Mouse (Mus musculus): ENCODE data around the gene Ccdc97. TPM values are rescaled to one million over a fixed set of nuclear protein-coding genes. Genes with fewer than 3 reads are reported as not detected.

Gene Ccdc97
- polyA plus RNA-seq, 1 experiment from 2014 or later = 24.6 TPM

GRCm38 (mm10) chr7:25719761-25720610 lies 1.1 kb upstream of the Ccdc97 start:
- ATAC-seq (ENCODE audit: insufficient number of reproducible peaks, low FRiP score) = 0 out of 2 replicates have a peak, but pooled peaks have one; percentile 20
- peaks cover 14% of the 10 kb centered on the region for H3K4me1 ChIP-seq (replicated peaks)
- H3K4me3 ChIP-seq = no peak overlapping the region
- no peaks in the 10 kb centered on the region for H3K27me3 ChIP-seq (replicated peaks)
- H3K27ac ChIP-seq (ENCODE audit: poor library complexity, severe bottlenecking) = no peak overlapping the region
- 57% methylated on average over 10 of the region's 10 CpGs for WGBS
- no peak overlapping the region for H3K4me2 ChIP-seq
- no peaks in the 10 kb centered on the region for H3K9me3 ChIP-seq (replicated peaks)
- H3K9ac ChIP-seq = no peak overlapping the region
- peaks cover 61% of the 10 kb centered on the region for H3K36me3 ChIP-seq

GRCm38 (mm10) chr7:25717478-25717877 lies 1.4 kb downstream of the Ccdc97 start:
- Histone ChIP-seq H3K4me2 (peak overlapping the region; percentile 93; the same call in 1 of the 2 replicates), H3K4me3 (peak overlapping the region; percentile 61; the same call in 1 of the 2 replicates), H3K36me3 (peaks cover 61% of the 10 kb centered on the region), H3K27ac (ENCODE audit: poor library complexity, severe bottlenecking) (no peak overlapping the region), H3K9me3 (replicated peaks) (no peaks in the 10 kb centered on the region), H3K4me1 (replicated peaks) (peaks cover 17% of the 10 kb centered on the region), H3K9ac (no peak overlapping the region), H3K27me3 (replicated peaks) (no peaks in the 10 kb centered on the region)
- WGBS = 93% methylated on average over 3 of the region's 3 CpGs
- no peak for ATAC-seq (ENCODE audit: insufficient number of reproducible peaks, low FRiP score)

GRCm38 (mm10) chr7:25715731-25716271 lies 3.1 kb downstream of the Ccdc97 start:
- H3K9ac ChIP-seq = no peak overlapping the region
- H3K36me3 ChIP-seq = peaks cover 50% of the 10 kb centered on the region
- 93% methylated on average over 22 of the region's 22 CpGs for WGBS
- H3K4me2 ChIP-seq = no peak overlapping the region
- H3K27me3 ChIP-seq (replicated peaks) = no peaks in the 10 kb centered on the region
- peaks cover 34% of the 10 kb centered on the region for H3K4me1 ChIP-seq (replicated peaks)
- no peak overlapping the region for H3K4me3 ChIP-seq
- no peak for ATAC-seq (ENCODE audit: insufficient number of reproducible peaks, low FRiP score)
- no peaks in the 10 kb centered on the region for H3K9me3 ChIP-seq (replicated peaks)
- H3K27ac ChIP-seq (ENCODE audit: poor library complexity, severe bottlenecking) = no peak overlapping the region

GRCm38 (mm10) chr7:25714581-25714980 lies 4.3 kb downstream of the Ccdc97 start:
- no peak for ATAC-seq (ENCODE audit: insufficient number of reproducible peaks, low FRiP score)
- H3K27me3 ChIP-seq (replicated peaks) = no peaks in the 10 kb centered on the region
- H3K27ac ChIP-seq (ENCODE audit: poor library complexity, severe bottlenecking) = no peak overlapping the region
- no peak overlapping the region for H3K4me3 ChIP-seq
- peaks cover 46% of the 10 kb centered on the region for H3K4me1 ChIP-seq (replicated peaks)
- no peak overlapping the region for H3K4me2 ChIP-seq
- H3K9me3 ChIP-seq (replicated peaks) = no peaks in the 10 kb centered on the region
- WGBS = 87% methylated on average over 8 of the region's 8 CpGs
- H3K36me3 ChIP-seq = peaks cover 43% of the 10 kb centered on the region
- no peak overlapping the region for H3K9ac ChIP-seq

GRCm38 (mm10) chr7:25712801-25713200 lies 6.1 kb downstream of the Ccdc97 start:
- peaks cover 42% of the 10 kb centered on the region for H3K4me1 ChIP-seq (replicated peaks)
- H3K27me3 ChIP-seq (replicated peaks) = no peaks in the 10 kb centered on the region
- H3K9ac ChIP-seq = no peak overlapping the region
- peak overlapping the region; percentile 79 for H3K27ac ChIP-seq (ENCODE audit: poor library complexity, severe bottlenecking)
- H3K36me3 ChIP-seq = peaks cover 43% of the 10 kb centered on the region
- ATAC-seq (ENCODE audit: insufficient number of reproducible peaks, low FRiP score) = no peak
- no peaks in the 10 kb centered on the region for H3K9me3 ChIP-seq (replicated peaks)
- H3K4me3 ChIP-seq = no peak overlapping the region
- WGBS = 84% methylated on average over 9 of the region's 9 CpGs
- H3K4me2 ChIP-seq = no peak overlapping the region

- H3K9ac ChIP-seq = peak overlapping the region; percentile 48; the same call in 1 of the 2 replicates
Measured at GRCm38 (mm10) chr7:25711731-25712197, 7.1 kb downstream of the Ccdc97 start.

GRCm38 (mm10) chr7:25711165-25711564 lies 7.7 kb downstream of the Ccdc97 start:
- Histone ChIP-seq H3K4me1 (replicated peaks) (peaks cover 54% of the 10 kb centered on the region), H3K27me3 (replicated peaks) (no peaks in the 10 kb centered on the region), H3K9me3 (replicated peaks) (no peaks in the 10 kb centered on the region), H3K4me3 (no peak overlapping the region), H3K4me2 (no peak overlapping the region), H3K27ac (ENCODE audit: poor library complexity, severe bottlenecking) (peak overlapping the region; percentile 79), H3K36me3 (peaks cover 40% of the 10 kb centered on the region), H3K9ac (no peak overlapping the region)
- no peak for ATAC-seq (ENCODE audit: insufficient number of reproducible peaks, low FRiP score)
- 52% methylated on average over 5 of the region's 5 CpGs for WGBS

More at GRCm38 (mm10) chr7:25711731-25712197, 7.1 kb downstream of the Ccdc97 start:
- peaks cover 48% of the 10 kb centered on the region for H3K4me1 ChIP-seq (replicated peaks)
- no peaks in the 10 kb centered on the region for H3K27me3 ChIP-seq (replicated peaks)
- peak overlapping the region; percentile 79 for H3K27ac ChIP-seq (ENCODE audit: poor library complexity, severe bottlenecking)
- H3K9me3 ChIP-seq (replicated peaks) = no peaks in the 10 kb centered on the region
- H3K4me2 ChIP-seq = peak overlapping the region; percentile 4; the same call in 1 of the 2 replicates
- peaks cover 43% of the 10 kb centered on the region for H3K36me3 ChIP-seq
- no peak overlapping the region for H3K4me3 ChIP-seq
- ATAC-seq (ENCODE audit: insufficient number of reproducible peaks, low FRiP score) = peak; percentile 67
- WGBS = 4% methylated on average over 7 of the region's 7 CpGs

- H3K4me2 ChIP-seq = peak overlapping the region; percentile 60
- peak overlapping the region; percentile 21 for H3K4me3 ChIP-seq
- H3K27ac ChIP-seq (ENCODE audit: poor library complexity, severe bottlenecking) = peak overlapping the region; percentile 79
- H3K36me3 ChIP-seq = peaks cover 34% of the 10 kb centered on the region
- H3K9me3 ChIP-seq (replicated peaks) = no peaks in the 10 kb centered on the region
- WGBS = 3% methylated on average over 6 of the region's 7 CpGs
- peaks cover 60% of the 10 kb centered on the region for H3K4me1 ChIP-seq (replicated peaks)
- H3K27me3 ChIP-seq (replicated peaks) = no peaks in the 10 kb centered on the region
- peak overlapping the region; percentile 66 for H3K9ac ChIP-seq
- peak; percentile 40 for ATAC-seq (ENCODE audit: insufficient number of reproducible peaks, low FRiP score)
Measured at GRCm38 (mm10) chr7:25710519-25711130, 8.3 kb downstream of the Ccdc97 start.

GRCm38 (mm10) chr7:25709961-25710360 lies 8.9 kb downstream of the Ccdc97 start:
- H3K9me3 ChIP-seq (replicated peaks) = no peaks in the 10 kb centered on the region
- H3K27ac ChIP-seq (ENCODE audit: poor library complexity, severe bottlenecking) = peak overlapping the region; percentile 79
- ATAC-seq (ENCODE audit: insufficient number of reproducible peaks, low FRiP score) = no peak
- H3K4me3 ChIP-seq = peak overlapping the region; percentile 21; the same call in 1 of the 2 replicates
- 17% methylated on average over 12 of the region's 12 CpGs for WGBS
- no peaks in the 10 kb centered on the region for H3K27me3 ChIP-seq (replicated peaks)
- H3K4me1 ChIP-seq (replicated peaks) = peaks cover 66% of the 10 kb centered on the region
- peak overlapping the region; percentile 66 for H3K9ac ChIP-seq
- H3K4me2 ChIP-seq = peak overlapping the region; percentile 60
- peaks cover 28% of the 10 kb centered on the region for H3K36me3 ChIP-seq

GRCm38 (mm10) chr7:25707581-25708292 lies 11.2 kb downstream of the Ccdc97 start:
- ATAC-seq (ENCODE audit: insufficient number of reproducible peaks, low FRiP score) = peak; percentile 30
- no peaks in the 10 kb centered on the region for H3K9me3 ChIP-seq (replicated peaks)
- no peaks in the 10 kb centered on the region for H3K27me3 ChIP-seq (replicated peaks)
- peak overlapping the region; percentile 62 for H3K27ac ChIP-seq (ENCODE audit: poor library complexity, severe bottlenecking)
- peaks cover 84% of the 10 kb centered on the region for H3K4me1 ChIP-seq (replicated peaks)
- H3K9ac ChIP-seq = peak overlapping the region; percentile 34; the same call in 1 of the 2 replicates
- 47% methylated on average over 15 of the region's 15 CpGs for WGBS
- peak overlapping the region; percentile 17 for H3K4me2 ChIP-seq
- H3K36me3 ChIP-seq = peaks cover 5% of the 10 kb centered on the region
- no peak overlapping the region for H3K4me3 ChIP-seq

Data from heart, embryonic 12.5 days (tissue).